Mouse (Mus musculus) C2C12 (cell line): ENCODE measurements around the gene Itgad.

Experiments
- CTCF ChIP-seq: IDR thresholded peaks from one replicate; pipeline ENCODE4 v1.5.1; 2011; ENCODE audit not compliant: control insufficient read depth, insufficient read depth, insufficient read length
- MAX ChIP-seq: IDR thresholded peaks from one replicate; pipeline ENCODE4 v1.6.1; 2011; ENCODE audit warnings: mild to moderate bottlenecking, control low read depth

GRCm38 (mm10) chr7:128132148-128132547 lies 22.0 kb upstream of the Itgad start:
- no peak for TF ChIP-seq MAX
- no peak for TF ChIP-seq CTCF
